Mouse (Mus musculus): ENCODE results near the gene Tmem54.

Gene Tmem54

GRCm38 (mm10) chr4:129105356-129105755 lies at the start of gene Tmem54:
Tmem54 (plus strand) TSS chr4:129105548.
- DNase-seq = peak; percentile 60

- no peak for DNase-seq
Observed at GRCm38 (mm10) chr4:129055562-129055961, 49.8 kb upstream of the Tmem54 start.

- peak; percentile 98 for DNase-seq
Observed at GRCm38 (mm10) chr4:129057533-129058206, 47.7 kb upstream of the Tmem54 start.

GRCm38 (mm10) chr4:129058207-129059092 lies 46.9 kb upstream of the Tmem54 start, which contains the start of gene Rnf19b:
Rnf19b (plus strand) TSS chr4:129058271.
- DNase-seq = peak; percentile 30

DNA sequence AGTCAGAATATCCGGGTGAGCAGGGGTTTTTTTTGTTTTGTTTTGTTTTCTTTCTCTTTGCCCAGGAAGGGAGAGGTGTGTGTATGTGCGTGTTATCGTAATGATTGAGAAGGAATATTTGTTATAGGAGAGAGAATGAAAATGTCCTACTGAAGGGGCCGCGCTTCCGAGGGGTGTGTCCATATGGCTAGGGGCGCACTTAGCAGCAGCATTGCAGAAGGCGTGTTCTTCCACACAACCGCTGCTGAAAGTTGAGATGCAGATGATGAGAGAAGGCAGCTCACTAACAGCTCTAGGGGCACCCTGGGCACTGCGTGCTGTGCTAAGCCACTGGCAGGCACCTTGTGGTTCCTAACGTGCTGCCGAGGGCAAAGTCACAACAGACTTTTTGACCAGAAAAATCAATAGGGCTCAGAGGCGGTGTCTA lies 46.2 kb upstream of the Tmem54 start:
- DNase-seq = peak; percentile 42

DNA sequence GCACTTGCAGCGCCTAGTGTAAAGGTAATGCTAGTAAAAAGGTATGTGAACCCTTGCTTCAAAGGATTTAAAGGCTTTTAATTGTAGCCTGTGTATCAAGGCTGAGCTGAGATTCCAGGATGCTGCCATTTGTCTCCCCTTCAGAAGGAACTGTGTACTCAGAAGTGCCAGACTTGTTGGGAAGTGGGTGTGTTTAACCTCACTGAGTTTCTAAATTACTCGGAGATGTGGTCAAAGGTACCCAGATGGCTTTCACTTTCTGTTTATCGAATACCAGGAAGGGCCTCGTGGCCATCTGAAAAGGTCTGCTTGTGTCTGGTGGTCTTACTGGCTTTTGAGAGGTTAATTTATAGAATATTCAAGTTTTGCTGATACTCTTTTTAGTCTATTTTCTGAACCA lies 45.4 kb upstream of the Tmem54 start:
- peak; percentile 54 for DNase-seq

DNA sequence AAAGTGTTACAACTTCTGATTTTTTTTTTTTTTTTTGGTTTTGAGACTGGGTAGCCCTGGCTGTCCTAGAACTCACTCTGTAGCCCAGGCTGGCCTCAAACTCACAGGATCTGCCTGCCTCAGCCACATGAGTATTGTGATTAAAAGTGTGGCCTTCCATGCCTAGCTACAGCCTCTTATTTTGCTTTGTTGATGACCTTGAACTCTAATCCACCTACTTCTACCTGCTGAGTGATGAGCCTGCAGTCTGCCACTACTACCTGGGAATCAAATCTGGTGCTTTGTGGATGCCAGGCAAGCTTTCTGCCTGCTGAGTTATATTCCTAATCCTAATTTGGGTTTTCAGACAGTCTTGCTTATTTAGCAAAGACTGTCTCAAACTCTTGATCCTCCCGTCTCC lies 43.9 kb upstream of the Tmem54 start:
- DNase-seq = no peak

DNA sequence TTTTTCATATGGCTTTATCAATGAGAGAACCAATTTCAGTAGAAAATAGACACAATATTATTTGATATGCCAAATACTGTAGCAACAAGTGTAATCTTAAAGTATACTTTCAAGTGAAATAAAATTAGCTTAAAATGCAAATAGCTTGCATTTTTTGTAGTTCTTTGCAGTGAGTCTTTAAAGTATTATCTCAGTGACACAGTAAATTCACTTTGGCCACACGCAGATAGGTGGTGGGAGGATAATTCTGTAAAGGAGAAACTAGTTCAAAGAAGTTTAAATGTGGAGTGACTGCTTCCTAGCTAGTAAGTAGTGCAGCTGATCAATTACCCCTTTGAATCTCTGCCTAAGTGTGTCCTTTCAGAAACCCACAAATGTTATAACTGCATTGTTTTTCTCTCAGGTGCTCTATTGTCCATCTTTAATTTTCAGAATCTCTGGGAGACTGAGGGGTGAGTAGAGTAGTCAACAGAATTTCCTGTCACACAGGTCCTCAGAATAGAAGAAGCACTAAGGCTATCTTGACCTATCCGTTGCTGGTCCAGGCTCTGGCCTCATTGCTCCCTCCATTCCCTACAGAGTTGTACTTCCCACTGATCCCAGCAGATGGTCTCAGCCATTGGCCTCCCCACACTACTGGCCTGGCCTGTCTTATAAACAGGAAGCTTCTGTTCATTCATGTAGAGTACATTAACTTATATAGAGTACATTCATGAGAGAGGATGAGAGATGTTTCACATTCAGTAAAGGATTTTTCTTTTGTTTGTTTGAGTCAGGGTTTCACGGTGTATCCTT lies 42.9 kb upstream of the Tmem54 start:
- no peak for DNase-seq

GRCm38 (mm10) chr4:129065688-129066236 lies 39.6 kb upstream of the Tmem54 start:
- no peak for DNase-seq

DNA sequence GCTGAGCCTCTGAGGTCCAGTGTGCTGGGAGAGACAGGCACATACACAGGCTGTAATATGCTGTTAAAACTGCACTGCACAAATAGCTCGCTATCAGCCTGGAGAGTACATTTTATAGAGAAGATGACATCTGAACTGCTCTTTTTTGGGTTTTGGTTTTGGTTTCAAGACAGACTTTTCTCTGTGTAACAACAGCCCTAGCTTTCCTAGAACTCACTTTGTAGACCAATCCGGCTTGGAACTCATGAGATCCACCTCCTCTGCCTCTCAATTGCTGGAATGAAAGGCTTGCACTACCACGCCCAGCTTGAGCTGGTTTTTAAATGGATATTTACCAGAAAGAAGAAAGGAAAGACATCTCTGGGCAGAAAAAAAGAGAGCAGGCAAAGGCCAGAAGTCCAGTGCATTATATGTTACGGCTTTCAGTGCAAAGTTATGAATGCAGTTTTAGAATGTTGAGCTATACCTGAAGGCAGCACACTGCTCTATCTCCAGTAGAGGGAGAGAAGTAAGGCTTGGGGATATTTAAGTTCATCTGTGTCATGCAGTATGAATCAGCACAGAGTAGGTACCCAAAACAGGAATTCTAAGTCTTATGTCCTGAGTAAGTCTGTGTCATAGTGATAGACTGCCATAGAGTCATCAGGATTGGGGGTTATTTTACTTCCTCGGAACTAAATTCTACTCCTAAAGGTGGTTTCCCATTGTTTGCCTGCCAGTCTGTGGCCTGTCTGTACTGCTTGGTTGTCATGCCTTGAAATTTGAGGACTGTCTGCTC lies 37.5 kb upstream of the Tmem54 start:
- DNase-seq = no peak

GRCm38 (mm10) chr4:129068848-129069247 lies 36.5 kb upstream of the Tmem54 start:
- DNase-seq = no peak

- no peak for DNase-seq
Observed at GRCm38 (mm10) chr4:129079126-129079525, 26.2 kb upstream of the Tmem54 start.

DNA sequence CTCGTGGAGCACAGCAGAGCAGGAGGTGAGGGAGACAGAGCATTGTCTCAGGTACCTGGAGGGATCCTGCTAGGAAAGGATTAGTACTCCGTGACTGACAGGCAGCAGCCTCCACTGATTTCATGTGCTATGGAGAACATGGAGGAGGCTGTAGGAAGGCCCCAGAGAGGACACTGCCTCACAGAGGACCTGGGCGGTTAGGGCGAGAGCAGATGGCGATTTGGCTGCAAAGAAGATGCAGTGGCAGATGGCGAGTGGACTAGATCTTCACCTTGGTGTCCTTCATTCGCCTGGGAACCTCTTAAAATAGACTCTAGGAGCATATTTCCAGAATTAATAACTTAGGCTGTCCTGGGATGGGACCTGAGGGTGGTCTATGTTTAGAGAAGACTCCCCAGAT lies 24.3 kb upstream of the Tmem54 start:
- DNase-seq = no peak

DNA sequence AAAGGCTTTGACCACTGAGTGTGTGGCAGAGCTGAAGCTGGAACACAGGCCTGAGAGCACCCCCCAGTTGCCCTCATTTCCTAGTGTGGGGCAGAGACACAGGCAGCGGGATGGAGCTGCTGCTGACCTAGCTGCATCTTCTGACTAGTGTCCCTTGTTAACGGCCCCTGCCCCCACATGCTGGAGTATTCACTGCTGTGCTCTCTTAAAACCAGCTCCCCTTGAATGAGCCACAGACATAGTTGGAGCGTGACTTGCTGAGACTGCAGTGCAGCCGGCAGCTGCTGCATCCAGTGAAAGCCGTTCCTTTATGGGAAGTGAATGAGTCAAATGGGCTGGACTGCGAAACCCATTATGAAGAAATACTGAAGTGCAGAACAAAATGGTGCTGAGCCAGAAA lies 23.8 kb upstream of the Tmem54 start:
- peak; percentile 54 for DNase-seq

DNA sequence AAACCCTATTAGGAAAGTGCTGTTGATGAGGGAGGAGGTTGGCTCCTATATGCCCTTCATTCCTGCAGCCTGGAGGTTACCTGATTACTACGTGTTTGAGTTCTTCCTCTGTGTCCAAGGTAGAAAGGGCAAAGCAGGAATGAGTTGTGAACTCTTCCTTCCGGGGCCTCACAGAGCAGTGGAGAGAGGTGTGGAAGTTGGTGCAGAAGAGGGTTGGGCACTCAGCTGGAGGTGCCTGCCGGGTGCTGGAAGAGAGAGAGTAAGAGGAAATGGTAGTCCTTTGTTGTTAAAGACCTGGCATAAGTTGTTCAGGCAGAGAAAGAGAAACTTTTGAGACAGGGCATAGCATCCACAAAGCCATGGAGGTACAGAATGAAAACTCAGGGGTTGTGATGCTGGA lies 23.4 kb upstream of the Tmem54 start:
- DNase-seq = no peak

GRCm38 (mm10) chr4:129082379-129083115 lies 22.8 kb upstream of the Tmem54 start:
- DNase-seq = peak; percentile 89

DNA sequence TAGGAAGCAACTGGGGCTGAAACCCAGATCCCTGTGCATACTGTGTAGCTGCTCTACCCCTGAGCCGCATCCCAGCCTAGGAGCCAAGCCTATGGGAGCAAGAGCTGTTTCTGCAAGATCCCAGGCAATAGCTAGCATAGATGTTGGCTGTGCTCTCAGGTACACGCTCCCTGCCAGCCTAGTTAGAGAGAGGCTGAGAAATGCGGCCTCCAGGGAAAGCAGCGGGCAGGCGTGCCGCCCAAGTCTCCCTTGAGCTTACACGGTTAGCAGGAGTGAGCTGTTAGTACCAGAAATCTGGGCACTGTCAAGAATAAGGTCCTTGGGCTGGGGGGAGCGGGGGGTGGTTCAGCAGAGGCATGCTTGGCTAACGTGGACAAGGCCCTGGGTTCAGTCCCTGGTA lies 20.5 kb upstream of the Tmem54 start:
- no peak for DNase-seq

GRCm38 (mm10) chr4:129086078-129086477 lies 19.3 kb upstream of the Tmem54 start:
- DNase-seq = peak; percentile 90

DNA sequence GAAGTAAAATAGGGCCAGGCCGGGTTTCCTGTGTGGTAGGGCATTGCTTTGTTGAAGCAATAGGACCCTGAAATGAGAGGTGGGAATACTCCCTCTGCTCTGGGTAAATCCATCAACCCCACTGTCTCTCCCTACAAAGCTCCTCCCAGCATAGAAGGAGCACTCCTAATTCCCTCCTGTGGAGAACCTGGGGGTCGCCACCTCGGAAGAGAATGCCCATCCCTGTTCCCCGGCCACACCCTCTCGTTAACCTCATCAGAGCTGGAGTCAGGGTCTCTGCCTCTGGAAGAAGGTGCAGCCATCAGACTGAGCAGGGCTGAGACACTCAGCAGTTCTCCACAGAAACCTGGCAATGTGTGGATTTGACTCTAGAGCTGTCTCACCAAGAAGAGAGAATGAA lies 17.5 kb upstream of the Tmem54 start:
- DNase-seq = no peak

- DNase-seq = no peak
Observed at GRCm38 (mm10) chr4:129095276-129095675, 10.1 kb upstream of the Tmem54 start.

- DNase-seq = no peak
Observed at GRCm38 (mm10) chr4:129097006-129097405, 8.3 kb upstream of the Tmem54 start.
